Mouse (Mus musculus): ENCODE data around the gene Jhy.

DNA sequence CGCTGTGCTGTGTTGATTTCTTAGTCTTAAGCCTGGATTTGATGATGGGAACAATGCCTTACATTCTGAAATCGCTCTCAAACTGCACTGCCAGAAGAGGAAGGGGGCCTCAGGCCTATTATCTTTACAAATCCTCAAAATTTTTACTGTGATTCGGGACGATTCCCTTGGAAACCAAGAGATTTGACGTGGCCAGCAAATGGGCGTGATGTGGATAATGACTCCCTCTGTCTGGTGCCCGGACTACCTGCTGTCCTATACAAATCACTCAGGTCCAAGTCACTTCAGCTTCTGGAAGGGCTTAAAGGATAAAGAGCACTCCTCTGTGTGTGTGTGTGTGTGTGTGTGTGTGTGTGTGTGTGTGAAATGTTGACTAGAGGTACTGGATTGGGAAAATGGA lies 55.0 kb downstream of the Jhy start:
- TF ChIP-seq TAL1 (IDR thresholded peaks at IDR 0.05; ENCODE audit: low read length), result no peak
- TF ChIP-seq USF1 (IDR thresholded peaks at IDR 0.05; ENCODE audit: low read depth, low read length), result no peak
- no peak for TF ChIP-seq CTCF (IDR thresholded peaks at IDR 0.05 in 2 of 3, conservative IDR thresholded peaks at IDR 0.05 in 1 of 3; ENCODE audit: control insufficient read depth in 1 of 3, insufficient read depth in 1 of 3, low read depth in 2 of 3, low read length in 3 of 3, poor library complexity in 1 of 3, severe bottlenecking in 1 of 3)
- TF ChIP-seq POLR2A (IDR thresholded peaks at IDR 0.05; ENCODE audit: control insufficient read depth in 1 of 2, insufficient read depth in 1 of 2, low read depth in 1 of 2, low read length in 2 of 2, poor library complexity in 1 of 2), result no peak
- no peak for TF ChIP-seq GATA1 (IDR thresholded peaks at IDR 0.05; ENCODE audit: low read depth, low read length)
- TF ChIP-seq POLR2AphosphoS2 (IDR thresholded peaks at IDR 0.05; ENCODE audit: low read length), result no peak

Data from MEL (cell line).